Mouse (Mus musculus) cerebellum, adult (tissue): ENCODE data around the gene Idh2.
"Not testable (repeated sequence)": the region's sequence is repeated elsewhere in the genome, so short reads cannot be mapped to it uniquely, and the experiment has no call there.

Experiments used
- ATAC-seq: cut with Nextera tagmentation; 2 replicates; pipeline ENCODE4 v1.9.2; 2017; ENCODE audit warnings: mild to moderate bottlenecking, moderate library complexity, mixed read lengths; ENCODE audit not compliant: insufficient number of reproducible peaks, low FRiP score, low TSS enrichment

Idh2 gene

GRCm38 (mm10) chr7:80115224-80115590, at the start of gene Idh2:
TSS of gene Idh2 (minus strand) at chr7:80115392.
- peak; percentile 98 for ATAC-seq

GRCm38 (mm10) chr7:80160945-80161306, 45.7 kb upstream of the Idh2 start:
- ATAC-seq, result no peak

DNA sequence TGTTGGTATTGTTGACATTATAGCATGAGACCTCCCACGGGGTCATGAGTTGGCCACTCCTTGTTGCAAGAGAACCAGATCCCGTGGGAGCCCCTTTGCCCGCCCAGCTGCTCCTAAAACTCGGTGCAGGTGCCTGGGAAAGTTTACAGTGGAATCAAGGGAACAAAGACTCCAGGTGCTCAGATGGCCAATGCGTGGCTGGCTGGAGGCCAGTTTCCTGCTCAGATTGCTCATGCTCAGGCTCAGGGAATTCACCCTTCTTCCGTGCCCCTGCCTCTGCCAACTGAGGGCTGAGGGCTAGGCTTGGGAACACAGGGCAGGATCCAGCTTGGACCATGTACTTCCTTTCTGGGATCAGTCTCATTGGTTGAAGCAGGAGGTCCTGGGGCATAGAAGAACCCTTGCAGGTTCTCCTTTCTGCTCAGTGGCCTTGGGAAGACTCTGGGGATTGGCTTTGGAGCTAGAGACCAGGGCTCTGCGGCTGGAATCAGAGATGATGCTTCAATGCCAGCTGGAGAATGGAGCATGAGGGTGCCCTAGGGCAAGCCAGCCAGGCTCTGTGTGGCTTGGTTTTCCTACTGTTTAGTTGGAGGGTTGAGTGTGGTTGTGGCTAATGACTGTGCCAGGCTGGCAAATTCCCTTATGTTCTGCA, 45.2 kb upstream of the Idh2 start:
- ATAC-seq, result no peak

DNA sequence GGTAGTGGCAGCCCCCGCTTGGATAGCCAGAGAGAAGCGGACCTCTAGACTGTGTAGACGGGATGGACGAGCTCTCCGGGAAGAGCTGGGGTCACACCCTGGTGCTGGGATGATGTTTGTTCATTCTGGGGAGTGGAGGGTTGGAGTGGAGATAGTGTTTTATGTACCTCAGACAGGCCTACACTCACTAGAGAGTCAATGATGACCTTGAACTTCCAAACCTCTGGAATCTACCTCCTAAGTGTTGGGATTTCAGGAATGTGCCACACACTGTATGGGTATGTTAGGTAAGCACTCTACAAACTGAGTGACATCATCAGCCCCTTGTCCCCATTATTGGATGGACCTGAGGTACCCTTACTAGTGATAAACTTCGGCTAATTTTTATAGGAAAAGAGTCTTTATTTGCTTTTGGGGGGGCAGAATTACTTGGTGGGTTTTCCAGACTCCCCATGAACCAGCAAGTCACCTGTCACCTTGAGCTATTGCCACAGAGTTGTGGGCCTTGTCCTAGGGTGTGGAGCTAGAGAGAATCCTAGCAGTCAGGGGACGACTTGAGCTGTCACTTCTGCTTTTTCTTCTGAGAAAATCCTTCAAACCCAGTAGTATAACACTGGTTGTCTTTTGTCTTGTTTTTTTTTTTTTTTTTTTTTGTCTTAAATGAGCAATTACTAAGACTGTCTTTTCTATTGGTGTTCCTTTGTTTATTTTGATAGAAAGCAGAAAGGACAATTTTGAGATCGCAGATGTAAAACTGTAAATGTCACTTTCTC, 43.5 kb upstream of the Idh2 start:
- no peak for ATAC-seq

DNA sequence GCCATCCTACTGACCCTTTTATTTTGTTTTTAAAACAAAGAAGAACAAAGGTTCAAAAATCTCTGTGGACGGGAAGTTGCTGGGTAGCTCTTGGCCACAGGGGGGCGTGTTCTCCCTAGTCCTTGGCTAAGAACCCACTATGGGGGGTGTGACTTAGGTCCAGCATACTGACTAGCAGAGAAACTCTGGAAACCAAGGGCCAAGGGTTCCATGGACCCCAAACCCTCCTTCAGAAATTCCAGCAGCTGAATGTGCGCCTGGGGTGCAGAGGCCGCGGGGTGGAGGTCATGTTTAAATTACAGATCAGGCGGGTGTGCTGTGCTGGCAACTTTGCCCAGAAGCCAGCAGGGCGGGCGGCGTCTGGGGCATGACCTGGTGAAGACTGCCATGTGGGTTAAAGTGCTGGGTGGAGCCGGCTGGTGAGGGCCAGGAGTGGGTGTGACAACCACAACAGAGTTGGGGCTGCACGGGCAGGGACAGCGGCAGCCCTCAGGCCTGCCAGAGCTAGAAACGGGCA, 41.6 kb upstream of the Idh2 start:
- no peak; the same call in 1 of the 2 replicates for ATAC-seq

DNA sequence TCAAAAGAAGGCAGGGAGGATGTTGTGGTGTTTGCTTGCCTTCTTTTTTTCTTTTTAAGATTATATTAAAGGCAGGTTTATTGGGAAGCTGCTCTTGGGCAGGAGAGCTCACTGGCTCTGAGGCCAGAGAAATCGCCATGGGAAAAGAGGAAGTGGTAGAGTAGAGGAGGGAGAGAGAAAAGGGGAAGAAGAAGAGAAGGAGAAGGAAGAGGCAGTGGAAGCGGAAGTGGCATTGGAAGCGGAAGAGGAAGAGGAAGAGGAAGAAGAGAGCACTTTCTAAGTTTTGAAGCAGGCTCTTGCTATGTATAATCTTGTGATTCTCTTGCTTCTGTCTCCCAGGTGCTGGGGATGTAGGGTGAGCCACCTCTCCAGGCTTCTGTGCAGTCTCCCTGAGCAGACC, 39.5 kb upstream of the Idh2 start:
- no peak for ATAC-seq

DNA sequence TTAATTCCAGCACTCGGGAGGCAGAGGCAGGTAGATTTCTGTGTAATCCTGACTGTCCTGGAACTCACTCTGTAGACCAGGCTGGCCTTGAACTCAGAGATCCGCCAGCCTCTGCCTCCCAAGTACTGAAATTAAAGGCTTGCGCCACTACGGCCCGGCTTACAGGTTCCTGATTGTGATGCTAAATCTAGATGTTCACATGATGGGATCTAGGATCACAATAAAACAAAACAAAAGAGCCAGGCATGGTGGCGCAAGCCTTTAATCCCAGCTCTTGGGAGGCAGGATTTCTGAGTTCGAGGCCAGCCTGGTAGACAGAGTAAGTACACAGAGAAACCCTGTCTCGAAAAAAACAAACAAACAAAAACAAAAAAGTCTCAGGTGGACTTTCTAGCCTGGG, 37.6 kb upstream of the Idh2 start:
- ATAC-seq, result no peak

GRCm38 (mm10) chr7:80152152-80152551, 37.0 kb upstream of the Idh2 start:
- no peak for ATAC-seq

DNA sequence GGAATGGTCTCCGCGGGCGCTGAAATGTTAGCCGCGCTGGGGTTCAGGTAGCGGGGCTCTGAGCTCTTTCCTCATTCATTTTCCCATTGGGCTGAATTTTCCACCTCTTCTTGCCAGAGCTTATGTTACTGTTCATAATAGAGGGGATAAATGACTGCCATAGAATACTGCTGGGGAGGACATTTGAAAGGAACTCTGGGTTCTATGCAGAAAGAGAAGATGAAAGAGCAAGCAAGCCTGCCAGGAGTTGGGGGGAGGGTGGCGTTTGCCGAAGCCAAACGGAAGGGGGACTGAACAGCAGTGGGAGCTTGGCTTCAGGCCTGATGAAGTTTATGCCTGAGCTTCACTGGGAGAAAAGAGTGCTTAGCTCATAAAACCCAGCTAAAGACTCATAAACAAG, 34.2 kb upstream of the Idh2 start:
- no peak for ATAC-seq

DNA sequence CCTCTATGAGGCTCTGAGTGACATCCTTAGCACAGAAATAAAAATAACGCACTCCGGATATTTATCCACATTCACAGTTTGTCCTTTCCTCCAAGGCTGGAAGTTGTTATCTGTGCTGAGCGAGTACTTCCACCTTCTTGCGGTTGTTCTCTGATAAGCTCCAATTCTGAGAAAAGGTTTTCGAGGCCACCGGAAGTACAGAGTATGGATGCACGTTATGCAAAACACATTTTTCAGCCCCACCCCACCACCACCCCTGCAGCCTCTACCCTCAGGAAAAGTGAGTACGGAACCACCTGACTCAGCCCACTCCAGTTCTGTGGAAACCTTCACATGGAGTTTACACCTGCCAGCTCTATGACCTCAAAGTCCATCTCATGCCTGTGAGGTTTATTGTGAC, 30.9 kb upstream of the Idh2 start:
- ATAC-seq, result no peak

DNA sequence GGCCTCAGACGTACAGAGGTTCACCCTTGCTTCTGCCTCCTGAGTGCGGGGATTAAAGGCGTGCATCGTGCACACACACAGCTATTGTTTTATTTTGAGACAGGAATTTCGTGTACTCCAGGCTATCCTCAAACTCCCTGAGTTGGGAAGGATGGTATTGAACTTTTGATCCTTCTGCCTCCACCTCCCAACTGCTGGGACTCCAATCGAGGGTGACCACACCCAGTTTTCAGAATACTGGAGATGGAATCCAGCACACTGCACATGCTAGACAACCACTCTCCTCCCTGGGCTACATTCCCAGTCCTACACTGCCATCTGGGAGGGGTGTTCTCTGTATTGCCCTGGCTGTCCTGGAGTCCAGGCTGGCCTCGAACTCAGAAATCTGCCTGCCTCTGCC, 29.5 kb upstream of the Idh2 start:
- no peak for ATAC-seq

DNA sequence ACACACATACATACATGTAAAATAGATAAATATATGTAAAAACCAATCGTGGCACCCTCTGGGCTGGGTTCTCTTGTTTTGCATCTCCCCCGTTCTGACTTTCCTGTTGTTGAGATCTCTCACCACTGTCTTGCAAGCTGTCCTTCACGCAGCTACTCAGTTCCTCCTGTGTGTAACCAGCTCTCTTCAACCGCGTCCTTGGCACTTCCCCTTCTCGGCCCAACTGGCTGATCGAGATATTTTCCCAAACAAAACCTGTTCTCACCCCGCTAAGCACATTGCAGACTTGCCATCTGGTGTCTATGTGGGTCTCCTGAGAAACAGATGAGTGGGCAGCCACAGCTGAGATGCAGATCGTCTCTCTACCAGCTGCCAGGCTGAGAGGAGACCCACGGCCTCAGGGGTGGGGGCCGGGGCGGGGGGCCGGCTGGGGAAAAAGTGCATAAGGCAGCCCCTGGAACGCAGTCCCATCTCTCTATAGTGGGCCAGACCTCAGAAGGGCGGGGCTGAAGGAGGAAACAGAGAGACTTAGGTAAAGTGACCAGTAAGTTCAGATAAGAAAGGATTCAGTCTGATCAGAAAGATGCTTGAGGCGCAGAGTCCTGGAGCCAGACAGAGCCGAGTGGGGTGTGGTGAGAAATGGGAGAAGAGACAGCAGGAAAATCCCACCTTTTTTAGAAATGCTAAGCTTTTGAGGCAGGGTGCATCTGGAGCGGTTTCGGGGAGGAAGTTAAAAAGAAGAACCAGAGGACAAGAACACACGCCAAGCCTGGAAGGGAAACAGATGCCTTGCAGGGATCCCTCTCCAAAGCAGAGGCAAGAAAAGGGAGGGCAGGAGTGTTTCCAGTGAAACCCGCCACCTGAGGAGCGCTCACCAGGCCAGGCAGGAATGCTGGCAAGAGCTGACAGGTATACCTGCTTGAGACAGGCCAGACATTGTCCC, 28.4 kb upstream of the Idh2 start:
- ATAC-seq, result no peak

DNA sequence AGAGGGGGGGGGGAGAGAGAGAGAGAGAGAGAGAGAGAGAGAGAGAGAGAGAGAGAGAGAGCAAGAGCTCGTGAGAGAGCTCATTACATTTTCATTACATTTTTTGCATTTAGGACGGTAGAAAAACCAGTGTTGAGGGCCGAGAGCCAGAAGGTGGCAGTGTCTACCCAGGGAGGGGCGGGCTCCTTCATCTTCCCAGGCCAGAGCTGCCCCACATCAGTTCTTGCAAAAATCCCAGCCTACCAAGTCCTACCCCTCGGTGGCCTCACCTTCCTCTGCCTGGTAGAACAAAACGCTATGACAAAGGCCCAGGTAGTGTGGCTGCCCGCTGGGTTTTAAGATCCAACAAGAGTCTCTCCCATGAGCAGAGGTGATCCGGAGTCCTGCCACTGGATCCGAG, 25.6 kb upstream of the Idh2 start:
- ATAC-seq, result 0 out of 2 replicates have a peak, but pooled peaks have one; percentile 40

- no peak for ATAC-seq
Observed at GRCm38 (mm10) chr7:80138375-80138774, 23.2 kb upstream of the Idh2 start.

DNA sequence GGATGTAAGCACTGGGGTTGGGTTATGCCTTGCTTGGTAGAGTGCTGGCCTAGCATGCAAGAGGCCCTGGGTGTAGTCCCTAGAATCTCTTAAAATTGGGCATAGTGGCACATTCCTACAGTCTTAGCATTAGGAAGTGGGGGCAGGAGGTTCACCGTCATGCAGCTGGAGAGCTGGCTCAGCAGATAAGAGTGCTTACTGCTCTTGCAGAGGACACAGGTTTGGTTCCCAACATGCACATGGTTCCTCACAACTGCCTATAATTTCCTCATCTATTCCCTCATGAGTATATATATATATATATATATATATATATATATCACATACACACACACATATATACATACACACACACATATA, 20.0 kb upstream of the Idh2 start:
- no peak for ATAC-seq

GRCm38 (mm10) chr7:80134454-80135172, 19.4 kb upstream of the Idh2 start:
- no peak for ATAC-seq

- ATAC-seq, result no peak
Observed at GRCm38 (mm10) chr7:80132541-80132940, 17.3 kb upstream of the Idh2 start.

- not testable (repeated sequence) for ATAC-seq
Observed at GRCm38 (mm10) chr7:80131315-80131714, 16.1 kb upstream of the Idh2 start.

DNA sequence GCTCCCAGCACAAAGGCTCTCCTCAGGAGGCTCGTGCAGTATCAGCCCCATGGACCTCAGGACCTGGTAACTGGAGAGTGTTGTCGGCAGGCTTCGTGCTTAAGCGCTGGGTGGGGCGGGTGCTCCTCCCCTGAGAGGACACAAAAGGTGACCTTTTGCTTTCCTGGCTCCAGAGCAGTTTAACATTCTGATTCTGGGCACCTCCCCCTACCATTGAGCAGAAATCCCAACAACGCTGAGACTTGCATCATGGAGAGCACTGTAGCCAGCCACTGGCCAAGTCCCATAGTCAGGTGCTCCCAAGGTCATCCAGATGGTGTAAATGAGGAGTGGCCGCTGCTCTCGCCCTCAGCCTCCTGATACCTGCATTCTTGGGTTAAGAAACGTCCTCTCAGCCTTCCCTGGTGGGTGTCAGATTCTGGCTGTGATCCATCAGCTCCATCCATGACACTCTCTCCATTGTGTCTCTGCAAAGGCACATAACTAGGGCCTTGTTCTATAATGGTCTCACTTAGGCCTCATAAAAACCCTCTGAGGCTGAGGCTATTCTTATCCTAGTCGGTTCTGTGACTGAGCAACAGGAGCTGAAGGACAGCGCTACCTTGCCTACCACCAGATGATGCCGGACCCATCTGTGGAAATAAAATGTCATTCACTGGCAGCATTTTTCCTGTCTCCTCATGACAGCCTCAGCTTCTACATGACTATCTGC, 15.3 kb upstream of the Idh2 start:
- ATAC-seq, result no peak

DNA sequence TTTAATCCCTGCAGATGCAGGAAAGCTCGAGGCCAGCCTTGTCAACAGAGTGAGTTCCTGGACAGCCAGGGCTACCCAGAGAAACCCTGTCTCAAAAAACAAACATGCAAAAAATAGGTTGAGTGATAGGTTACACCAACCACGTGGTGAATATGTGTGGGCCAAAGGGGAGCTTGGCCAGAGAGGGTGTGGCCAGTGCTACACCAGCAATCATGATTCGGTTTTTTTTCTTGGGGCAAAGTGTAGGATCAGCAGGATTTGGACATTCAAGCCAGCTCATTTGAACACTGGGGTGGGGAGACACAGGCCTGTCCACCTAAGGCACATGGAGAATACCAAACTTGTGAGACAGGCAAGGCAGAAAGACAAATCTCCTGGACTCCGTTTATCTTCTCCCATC, 14.1 kb upstream of the Idh2 start:
- no peak for ATAC-seq
